Mouse (Mus musculus): ENCODE measurements around the gene A830005F24Rik.

GRCm38 (mm10) chr13:48547623-48548022 lies 34.3 kb downstream of the A830005F24Rik start:
- TF ChIP-seq FLI1 (IDR thresholded peaks at IDR 0.05; ENCODE audit: low read length) (no peak), GATA1 (IDR thresholded peaks at IDR 0.05; ENCODE audit: borderline replicate concordance, low read length) (no peak)

Data from megakaryocyte, embryonic 14.5 days (primary cell).